Mouse (Mus musculus) brain, embryonic 18.5 days (tissue): ENCODE data around the gene Slc22a21.
"Not testable (repeated sequence)": the region's sequence is repeated elsewhere in the genome, so short reads cannot be mapped to it uniquely, and the experiment has no call there.

ENCODE experiments used
- DNase-seq: peaks from one replicate; pipeline ENCODE4 v3.0.0-alpha.2; 2012; ENCODE audit warnings: low read depth, low spot score

Slc22a21 gene

DNA sequence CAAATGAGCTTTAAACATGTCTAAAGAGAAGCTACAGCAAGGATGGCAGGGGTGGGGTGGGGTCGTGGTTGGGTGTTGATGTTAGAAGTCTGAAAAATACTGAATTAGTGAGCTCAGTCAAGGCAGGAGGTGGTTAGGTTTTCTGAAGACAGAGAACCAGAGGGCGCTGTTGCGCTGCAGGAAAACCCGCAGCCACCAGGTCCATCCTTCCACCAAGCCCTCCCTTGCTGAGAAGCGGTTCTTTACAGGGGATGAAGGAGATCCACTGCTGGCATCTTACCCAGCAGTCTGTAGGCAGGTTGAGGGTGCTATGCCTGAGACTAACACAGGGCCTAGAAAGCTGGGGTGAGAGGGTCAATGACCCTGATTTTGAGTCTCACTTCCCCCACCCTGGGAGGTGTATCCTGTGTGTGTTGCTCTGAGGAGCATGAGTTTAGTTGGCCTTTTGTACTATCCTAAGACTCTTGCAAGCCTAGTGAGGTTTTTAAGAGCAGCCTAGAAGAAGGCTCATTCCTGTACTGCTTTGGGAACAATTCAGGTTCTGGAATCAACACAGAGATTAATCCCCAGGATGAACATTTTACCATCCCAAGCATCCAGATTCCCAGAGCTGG, 22.1 kb upstream of the Slc22a21 start:
- DNase-seq, result no peak

DNA sequence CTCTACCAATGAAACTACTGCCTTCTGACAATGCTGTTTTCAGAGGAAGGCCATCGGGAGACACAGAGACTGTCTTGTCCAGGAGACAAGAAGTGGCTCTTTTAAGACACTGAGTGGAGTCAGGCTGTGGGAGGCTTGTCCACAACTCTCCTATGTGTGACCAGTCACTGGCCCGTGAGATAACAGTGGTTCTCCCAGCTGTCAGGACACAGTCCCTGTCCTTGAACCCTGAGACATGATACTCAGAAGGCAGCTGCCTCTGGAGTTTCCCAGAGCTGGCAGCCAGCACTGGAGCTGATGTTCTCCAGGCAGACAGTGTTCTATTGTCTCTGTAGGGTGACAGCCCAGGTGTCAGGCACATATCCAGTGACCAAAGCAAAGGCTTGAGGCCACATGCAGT, 17.5 kb upstream of the Slc22a21 start:
- DNase-seq, result no peak

DNA sequence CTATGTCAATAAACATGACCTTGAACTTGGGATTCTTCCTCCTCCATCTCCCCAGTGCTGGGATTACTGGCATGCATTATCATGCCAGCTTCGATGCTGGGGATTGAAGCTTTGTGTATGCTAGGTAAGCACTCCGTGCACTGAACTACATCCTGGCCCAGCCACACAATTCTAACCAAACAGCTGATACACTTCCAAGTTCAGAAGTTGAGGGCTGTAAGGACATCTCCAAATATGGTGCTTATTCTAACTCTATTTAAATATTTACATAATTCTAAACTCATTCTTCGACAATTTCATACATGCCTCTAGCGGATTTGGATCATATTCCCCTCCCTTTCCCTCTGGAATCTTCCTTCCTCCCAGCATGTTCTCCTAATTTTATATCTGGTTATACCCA, 12.1 kb upstream of the Slc22a21 start:
- no peak for DNase-seq

DNA sequence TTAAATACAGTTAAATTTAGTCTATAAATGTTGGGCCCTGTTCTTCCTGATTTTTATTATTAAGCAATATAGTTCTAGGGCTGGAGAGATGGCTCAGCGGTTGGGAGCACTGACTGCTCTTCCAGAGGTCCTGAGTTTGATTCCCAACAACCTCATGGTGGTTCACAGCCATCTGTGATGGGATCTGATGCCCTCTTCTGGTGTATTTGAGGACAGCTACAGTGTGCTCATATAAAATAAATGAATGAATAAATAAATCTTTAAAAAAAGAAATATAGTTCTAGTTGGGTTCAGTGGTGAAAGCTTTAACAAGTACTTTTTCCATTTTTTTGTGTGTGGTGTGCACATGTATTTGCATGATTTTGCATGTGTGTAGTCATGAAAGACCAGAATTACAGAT, 9.1 kb upstream of the Slc22a21 start:
- DNase-seq, result no peak

DNA sequence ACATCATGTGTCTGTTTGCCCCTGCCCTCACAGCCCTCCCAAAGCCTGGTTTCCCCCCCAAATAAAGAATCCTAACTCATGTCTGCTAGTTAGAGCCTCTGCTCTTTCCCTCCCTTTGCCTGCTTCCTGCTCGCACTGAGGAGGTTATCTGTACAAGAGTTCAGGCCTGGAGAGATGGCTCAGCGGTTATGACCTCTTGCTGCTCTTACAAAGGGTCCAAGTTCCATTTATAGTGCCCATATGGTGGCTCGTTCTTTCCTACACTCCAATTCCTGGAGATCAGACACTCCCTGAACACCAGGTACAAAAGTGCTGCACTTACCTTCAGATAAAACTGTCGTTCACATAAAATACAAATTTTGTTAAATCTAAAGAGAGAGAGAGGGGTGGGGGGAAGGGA, 7.9 kb upstream of the Slc22a21 start:
- DNase-seq, result no peak

DNA sequence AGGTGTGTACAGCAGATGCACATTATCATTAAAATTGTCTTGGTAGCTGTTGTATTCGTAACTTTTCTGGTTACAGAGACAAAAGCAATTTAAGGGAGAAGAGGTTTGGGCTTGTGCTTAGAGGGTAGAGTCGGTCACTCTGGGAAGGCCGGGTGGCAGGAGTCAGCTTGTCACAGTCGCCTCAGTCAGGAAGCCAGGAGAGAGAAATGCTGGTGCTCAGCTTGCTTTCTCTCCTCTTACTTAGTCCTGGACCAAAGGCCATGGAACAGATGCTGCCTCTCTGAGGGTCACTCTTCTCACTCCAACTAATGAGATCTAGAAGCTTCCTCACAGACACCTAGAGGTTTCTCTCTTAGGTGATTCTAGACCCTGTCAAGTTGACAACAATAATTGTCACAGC, 1.3 kb upstream of the Slc22a21 start:
- DNase-seq, result no peak

DNA sequence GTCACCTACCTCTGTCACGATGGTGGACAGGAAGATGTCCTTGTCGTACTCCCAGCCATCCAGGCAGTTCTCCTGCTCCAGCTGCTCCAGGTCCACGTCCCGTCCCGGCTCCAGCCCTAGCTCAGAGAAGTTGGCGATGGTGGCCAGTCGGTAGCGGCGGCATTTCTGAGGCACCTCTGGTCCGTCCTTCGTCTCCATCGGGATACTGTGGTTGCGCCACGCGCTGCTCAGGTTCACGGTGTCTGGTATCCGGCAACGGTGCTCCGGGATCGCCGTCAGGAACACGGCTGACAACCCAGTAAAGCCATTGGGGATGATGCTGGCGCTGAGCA, 710 bp downstream of the Slc22a21 start:
- not testable (repeated sequence) for DNase-seq

DNA sequence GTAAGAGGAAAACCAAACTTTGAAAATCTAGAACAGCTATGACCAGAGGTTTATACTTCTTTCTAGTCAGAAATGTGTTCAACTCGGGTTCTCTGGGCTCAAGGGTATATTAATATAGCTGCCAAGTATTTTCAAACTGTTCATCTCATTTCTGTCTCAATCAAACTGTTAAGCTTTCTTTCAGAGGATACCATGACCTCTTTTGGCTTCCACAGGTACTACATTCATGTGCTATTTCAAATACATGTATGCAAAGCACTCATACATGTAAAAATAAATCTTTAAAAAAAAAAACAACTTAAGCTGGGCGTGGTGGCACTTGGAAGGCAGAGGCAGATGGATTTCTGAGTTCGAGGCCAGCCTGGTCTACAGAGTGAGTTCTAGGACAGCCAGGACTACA, 2.5 kb downstream of the Slc22a21 start:
- no peak for DNase-seq

DNA sequence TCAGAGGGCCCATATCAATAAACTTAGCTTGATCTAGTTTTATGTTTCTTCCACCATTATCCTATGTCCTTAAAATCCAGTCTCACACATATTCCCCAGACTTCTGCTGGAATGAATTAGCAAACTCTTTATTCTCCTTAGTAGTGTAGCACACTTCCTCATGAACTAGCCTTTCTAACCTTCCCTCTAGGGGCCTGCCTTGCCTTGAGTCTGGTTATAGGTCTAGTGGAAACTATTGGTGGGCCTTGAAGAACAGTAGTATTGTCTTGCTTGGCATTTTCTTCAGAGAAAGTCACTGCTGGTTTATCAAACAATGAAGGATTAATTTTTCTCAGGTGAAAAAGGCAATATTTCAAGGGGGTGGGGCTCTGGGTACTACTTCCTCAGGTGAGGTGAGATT, 4.6 kb downstream of the Slc22a21 start:
- no peak for DNase-seq

DNA sequence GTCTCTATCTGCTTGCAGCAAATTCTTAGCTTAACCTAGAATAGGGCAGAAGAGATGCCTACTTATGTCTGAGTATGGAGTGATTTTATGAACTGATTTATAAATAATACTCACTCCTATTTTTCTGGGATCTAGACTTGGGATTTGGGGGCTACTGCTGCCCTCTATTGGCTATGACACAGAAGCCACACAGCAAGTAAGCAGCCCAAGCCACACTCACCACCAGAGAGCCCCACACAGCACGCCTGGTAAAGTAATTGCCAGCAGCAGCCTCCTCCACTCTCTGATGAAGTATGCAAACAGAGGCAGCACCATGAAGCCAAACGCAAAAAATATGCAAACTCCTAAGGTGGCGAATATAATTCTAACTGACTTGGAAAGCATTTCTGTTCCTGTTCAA, 21.1 kb downstream of the Slc22a21 start:
- DNase-seq, result no peak

DNA sequence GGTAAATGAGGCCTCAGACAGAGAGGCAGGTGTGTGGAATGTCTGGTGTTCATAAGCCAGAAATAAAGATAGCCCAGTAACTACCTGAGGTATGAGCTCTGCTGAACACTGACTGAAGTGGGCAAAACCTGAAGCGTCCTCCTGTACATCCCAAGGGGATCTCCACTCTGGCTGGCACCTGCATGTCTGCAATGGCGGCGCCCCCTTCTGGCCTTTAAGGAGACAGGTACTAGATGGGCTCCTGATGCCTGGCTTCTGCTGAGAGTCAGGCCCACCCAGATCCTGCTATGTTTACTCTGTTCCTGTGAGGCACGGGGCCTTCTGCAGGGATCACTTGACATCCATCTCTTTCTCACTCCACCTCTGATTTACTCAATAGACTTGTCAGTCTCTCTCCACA, 22.0 kb downstream of the Slc22a21 start:
- DNase-seq, result not testable (repeated sequence)

DNA sequence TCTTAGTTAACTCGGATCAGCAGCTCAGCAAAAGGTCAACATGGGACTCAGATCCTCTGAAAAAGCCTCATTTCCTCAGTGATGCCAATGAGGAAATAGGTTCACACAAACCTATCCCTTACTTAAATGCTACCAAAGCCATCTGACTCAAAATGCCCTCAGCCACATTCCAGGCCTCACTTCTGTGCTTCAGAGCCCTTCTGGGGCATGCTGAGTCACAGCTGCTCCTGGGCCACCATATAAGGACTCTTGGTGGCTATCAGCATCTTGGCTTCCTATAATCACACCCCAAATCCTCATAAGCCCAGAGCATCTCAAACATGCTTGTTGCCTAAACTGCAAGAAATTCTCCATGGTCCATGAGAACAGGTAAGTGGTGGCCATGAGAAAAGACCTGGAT, 23.5 kb downstream of the Slc22a21 start:
- no peak for DNase-seq

DNA sequence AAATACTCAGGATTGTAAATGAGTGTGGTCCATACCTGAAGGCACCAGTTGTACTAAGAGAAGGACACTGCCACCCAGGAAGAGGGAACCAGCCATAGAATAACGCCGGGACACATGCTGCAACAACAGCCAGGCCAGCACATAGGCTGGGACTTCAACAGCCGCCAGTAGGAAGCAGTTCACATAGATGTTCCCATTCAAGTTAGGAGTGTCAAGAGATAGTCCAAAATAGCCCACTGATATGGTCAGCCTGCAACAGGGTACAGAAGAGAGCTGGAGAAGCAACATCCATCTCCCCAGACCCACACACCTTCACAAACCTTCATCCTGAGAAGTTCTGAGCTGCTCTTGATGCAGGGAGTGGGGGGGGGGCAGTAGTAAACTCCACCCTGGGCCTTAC, 25.5 kb downstream of the Slc22a21 start:
- DNase-seq, result no peak

DNA sequence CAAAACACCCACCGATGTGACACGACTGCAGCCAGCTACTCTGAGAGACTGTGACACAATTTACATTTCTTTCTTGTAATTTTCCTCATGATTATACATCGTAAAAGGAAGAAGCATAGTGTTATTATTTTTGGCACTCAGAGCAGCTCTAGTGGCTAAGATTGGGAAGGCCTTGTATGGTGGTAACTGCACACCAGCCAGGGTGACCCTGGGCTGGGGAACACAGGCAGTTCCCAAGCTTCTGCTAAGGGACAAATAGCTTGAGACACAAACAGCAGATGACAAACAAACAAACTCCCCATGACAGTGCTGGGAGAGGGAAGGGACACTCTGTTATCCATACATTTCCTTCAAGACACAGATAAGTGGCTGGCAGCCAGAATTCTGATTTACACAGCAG, 30.0 kb downstream of the Slc22a21 start:
- DNase-seq, result not testable (repeated sequence)

DNA sequence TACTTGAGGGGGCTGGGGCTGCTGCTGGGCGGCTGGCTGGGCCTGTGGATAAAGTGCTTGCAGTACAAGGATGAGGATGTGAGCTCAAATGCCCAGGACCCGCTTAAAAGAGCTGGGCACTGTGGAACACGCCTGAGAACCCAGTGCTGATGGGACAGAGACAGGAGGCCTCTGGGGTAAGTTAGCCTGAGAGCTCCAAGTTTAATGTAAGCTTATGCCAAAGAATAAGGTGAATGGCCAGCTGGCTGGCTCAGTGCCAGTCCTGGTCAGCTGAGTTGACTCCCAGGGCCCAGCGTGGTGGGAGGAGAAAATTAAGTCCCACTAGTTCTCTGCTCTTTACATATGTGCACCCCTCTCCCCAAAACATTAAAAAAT, 48.2 kb downstream of the Slc22a21 start:
- DNase-seq, result not testable (repeated sequence)

DNA sequence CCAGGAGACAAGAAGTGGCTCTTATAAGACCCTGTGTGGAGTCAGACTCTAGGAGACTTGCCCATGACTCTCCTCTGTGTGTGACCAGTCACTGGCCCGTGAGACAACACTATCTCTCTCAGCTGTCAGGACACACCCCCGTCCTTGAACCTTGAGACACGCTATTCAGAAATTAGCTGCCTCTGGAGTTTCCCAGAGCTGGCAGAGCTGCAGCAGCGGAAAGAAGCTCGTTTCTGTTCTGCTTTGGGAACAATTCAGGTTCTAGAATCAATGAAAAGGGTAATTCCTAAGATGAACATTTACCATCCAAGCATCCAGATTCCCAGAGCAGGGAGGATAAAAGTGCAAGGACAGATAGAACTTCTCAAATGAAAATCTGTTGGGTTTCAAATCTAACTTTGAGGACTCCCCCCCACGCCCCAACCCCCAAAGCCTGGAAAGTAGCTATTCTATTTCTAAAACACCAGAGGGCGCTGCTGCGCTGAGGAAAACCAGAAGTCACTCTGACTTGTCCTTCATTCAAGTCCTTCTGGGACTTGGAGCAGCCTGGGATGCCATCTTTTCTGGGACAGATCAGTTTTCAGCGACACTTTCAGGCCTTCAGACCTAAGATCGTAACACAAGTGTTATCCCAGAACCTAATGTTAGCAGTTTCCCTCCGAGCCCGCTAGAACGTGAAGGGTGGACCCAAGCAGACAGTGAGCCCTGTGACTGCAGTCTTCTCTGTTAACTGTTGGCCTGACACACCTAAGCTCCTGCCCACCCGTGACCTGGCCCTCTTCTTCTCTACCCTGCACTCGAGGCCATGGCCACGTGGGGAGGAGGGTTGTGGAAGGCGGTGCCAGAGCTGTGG, 48.8 kb downstream of the Slc22a21 start:
- DNase-seq, result peak; percentile 10

DNA sequence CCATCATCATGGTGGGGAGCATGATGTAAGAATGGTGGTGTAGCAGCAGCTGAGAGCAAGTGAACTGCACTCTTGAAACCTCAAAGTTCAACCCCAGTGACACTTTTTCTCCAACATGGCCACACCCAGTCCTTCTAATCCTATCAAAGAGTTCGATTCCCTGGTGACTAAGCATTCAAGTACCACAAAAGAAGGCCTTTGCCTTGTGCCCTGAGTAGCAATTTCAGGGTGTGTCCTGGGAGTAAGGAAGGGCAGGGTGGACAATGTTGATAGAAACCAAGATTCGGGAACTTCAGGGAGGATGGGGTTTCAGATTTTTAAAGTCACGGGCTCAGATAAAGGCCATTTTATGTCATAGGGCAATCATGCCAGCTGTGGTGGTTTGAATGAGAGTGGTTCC, 50.4 kb downstream of the Slc22a21 start:
- no peak for DNase-seq

DNA sequence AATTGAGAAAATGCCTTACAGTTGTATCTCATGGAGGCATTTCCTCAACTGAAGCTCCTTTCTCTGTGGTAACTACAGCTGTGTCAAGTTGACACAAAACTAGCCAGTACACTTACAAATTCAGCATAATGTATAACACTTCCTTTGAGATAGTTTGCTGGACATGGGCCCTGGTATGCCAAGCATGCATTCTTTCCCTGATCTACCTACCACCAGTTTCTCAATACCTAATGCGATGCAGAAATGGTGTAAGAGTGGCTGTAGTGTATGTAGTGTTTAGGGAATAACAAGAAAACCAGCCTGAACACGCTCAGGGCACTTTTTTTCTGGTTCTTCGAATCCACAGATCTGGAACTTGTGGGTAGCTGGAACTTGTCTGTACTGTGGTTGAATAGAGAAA, 51.5 kb downstream of the Slc22a21 start:
- DNase-seq, result no peak

DNA sequence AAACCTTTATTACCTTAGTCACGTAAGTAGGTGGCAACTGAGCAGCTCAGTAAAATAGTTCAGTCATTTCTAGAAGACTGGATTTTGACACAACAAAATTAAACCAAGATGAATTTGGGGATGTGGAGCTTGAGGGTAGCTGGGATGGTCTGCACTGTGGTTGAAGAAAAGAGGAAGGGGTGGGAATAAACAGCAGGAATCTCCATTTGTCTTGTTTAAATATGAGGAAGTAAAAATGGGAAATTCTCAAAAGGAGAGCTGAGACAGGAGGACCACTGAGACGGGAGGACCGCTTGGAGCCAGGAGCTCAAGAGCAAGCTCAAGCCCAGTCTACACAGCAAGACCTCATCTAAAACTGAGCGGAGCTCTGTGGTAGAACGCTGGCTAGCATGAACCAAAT, 53.8 kb downstream of the Slc22a21 start:
- no peak for DNase-seq

DNA sequence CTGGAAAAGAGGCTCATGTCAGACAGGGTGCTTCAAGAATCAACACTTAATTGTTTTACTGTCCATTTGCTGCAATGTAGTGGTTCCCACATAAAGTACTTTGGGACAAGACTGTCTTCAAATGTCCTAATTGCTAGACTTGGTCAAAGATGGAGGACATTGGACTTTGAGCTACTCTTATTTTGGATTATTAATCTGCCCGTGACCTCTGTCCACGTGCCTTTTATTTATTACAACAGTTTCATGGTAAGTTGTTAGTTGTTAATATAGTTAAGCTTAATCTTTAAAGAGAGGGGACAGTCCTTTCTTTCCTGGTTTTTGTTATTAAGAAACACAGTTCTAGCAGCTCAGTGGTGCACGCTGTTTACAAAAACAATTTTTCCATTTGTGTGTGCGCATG, 61.3 kb downstream of the Slc22a21 start:
- no peak for DNase-seq

DNA sequence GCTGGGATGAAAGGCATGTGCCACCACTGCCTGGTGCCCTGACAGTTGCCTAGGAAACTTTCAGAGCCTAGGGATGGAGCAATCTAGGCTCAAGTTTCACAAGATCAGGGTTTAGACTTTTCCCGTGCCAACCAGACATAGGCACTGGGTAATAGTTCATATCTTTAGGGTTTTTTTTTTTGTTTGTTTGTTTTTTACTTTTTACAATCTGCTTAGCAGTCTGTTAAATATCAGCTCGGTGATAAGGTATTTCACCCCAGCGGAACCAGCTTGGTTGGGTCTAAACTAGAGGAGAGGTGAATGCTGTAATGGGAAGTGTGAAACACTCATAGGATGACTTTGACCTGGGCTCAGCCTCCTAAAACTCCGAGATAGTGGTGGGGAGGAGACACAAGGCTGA, 69.1 kb downstream of the Slc22a21 start:
- no peak for DNase-seq

DNA sequence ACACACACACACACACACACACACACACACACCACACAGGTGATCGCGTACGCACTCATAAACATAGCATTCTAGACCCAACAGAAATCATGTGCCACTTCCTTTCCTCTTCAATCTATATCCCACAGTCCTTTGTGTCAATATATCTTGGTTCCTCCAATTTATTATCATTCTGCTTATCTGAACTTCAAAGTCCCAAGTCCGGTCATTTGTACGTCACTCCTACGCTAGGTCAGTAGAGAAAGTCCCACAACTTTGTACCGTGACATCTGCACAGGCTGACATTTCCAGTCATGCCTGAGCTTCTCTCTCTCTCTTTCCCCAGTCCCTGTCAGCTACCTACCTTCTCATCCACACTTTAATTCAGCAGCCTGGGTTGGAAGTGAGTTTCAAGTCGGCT, 71.4 kb downstream of the Slc22a21 start:
- DNase-seq, result no peak

DNA sequence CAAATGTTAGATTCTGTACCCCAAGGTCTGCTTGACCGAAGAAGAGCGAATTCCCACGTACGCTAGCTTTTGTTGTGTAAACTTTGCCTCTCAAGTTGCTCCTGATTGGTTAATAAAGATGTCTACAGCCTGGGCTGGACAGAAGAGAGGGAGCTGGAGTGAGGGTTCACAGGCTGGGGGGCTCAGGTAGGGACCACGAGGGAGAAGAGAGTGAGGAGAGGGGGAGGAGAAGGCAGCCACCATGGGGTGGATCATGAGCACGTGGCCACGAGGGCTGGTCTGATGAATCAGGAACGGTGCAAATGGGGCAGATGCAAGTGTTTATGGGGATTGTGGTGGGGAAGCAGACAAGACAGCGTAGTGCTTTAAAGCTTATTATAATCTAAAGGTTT, 75.6 kb downstream of the Slc22a21 start:
- DNase-seq, result no peak
